Mouse (Mus musculus) kidney, postnatal 10 days (tissue): Measurements from ENCODE around the gene Il31.
"Not testable (repeated sequence)": the region's sequence is repeated elsewhere in the genome, so short reads cannot be mapped to it uniquely, and the experiment has no call there.

Experiments used
- DNase-seq: peaks from one replicate; pipeline ENCODE4 v3.0.0; 2021; ENCODE audit warnings: mixed read lengths

Gene Il31

DNA sequence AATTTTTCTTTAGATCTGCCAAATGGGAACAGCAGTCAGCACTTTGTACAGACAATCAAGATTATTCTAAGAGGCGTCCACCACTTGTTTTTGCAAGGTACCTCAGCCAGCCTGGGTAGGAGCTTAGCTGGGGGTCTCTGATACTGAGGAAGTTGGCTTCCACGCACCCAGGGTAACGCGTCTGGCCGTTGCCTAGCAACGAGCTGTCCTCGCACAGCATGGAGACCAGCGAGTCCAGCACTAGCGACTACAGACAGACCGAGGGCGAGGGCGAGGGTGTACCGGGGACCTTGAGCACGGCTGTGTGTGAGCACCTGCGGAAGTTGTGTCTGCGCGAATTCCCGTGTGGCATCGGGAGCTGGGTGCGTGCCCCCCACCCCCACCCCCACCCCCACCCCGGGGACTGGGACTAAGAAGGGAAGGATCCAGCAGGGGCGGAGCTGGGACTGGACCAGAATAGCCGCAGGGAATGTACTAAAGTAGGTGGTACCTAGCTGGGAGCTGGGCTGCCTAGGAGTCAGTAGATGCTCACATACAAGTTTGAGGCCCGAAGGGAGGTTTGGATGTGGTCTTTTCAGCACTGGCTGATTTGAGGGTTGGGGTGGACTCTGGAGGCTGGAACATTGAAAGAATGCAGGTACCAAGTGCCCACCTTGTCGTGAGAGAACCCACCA, at the start of gene Il31, which contains the start of gene Lrrc43:
Gene Il31 (minus strand): TSS at position 378 of the 674 bp plus-strand sequence.
Gene Lrrc43 (plus strand): TSS at position 194 of the 674 bp plus-strand sequence.
- no peak for DNase-seq

DNA sequence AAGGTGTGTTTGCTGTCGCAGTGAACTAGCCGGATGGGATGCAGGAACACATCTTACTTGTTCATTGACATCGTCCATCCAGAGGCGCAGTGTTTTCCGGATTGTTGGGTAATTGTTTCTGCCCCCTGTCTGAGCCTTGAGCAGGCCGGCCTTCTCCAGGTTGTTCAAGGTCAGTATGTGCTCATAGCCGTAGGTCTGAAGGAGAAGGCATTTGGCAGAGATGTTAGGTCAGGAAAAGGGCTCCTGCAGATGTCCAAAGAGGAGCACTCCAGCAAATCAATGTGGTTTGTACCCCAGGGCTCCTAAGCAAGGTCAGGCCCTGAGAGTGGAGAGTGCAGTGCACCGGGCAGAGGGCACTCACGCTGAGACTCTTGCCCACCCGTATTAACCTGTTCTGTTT, 44.5 kb upstream of the Il31 start:
- DNase-seq = no peak

DNA sequence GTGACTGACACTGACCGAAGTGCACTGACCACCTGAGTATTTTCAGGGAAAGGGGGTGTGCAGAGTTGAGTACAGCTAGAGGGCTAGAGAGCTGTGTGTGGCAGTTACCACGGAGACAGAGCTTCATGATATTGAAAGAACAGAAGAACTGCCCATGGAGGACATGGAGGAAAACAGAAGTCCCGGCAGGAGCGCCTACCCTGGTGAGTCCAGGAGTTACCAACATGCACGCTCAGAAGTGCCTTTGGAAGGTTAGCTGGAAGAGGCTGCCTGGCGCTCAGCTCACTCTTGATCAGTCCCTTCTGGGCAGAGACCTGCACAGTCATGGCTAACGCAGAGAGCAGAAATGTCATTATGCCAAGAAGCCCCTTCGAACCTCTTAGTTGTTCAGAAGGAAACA, 40.8 kb upstream of the Il31 start:
- no peak for DNase-seq

DNA sequence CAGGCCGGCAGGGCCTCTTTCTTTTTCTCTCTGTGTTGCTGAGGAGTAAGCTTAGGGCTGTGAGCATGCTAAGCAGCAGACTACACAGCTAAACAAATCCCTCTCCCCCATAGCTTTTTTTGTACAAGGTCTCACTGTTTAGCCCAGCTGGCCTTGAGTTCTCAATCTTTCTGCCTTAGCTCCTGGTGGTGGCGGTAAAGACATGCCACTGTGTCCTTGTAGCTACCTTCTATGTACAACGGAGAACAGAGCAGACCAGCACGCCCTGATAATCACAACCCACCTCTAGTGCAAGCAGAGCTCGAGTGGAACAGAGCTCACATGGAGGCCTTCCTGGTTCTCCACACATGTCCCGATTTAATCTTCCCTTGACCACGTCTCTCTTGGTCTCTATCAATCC, 39.4 kb upstream of the Il31 start:
- DNase-seq = no peak

DNA sequence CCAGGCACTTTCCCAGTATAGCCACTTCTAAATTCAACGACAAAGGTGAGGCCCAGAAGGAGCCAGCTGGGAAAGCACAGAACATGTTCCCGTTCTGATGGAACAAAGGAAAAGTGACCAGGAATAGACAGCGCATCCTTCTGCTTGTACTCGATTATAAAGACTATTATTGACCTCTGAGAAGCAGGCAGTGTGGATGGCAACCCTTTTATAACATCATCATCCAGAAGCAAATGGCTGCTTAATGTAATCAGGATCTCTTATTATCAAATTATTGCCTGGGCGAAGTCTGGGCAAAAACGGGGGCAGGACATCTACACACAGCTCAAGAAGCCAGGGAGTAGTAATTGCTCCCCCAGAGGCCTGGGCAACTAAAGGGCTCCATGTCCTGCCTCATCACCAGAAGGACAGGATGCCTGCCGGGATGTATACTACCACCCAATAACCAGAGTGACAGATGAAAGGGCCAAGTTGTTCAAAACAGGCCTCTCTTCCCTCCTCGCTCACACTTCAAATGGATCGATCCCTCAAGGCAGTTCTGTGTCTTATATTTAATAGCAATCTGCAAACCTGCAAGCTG, 36.7 kb upstream of the Il31 start:
- no peak for DNase-seq

DNA sequence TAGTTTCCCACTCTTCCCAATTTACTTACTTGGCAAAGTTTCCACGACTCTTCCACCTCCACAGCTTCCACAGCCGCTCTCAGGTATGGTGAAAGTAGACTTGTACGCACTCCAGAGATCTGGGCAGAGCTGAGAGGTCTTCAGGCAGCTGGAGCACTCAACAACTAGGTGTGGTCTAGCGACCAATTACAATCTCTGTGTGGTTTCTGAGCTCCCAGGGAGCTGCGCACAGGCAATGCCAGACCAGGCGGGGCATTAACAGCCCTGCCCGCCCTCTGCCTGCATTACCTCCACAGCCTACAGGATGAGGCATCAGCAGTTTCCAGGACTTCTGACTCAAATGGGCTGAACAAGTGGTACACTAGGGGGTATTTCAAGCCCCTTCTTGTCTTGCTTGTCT, 36.0 kb upstream of the Il31 start, which contains the start of gene Gm49027:
Gene Gm49027 (minus strand): TSS at position 208 of the 400 bp plus-strand sequence.
- no peak for DNase-seq

DNA sequence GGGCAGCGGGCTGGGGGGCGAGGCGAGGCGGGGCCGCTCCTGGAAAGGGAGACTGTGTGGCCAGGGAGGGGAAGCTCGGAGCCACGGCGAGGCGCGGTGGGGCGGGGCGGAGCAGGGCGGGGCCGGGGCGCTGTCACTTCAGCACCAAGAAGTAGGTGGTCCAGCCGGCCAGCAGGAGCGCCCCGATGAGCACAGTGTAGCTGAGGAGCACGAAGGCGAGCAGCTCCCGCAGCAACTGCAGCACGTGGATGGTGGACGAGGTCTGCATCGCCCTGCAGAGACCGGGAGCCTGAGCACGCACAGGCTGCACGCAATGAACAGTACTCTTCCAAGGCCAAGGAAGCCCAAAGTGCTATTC, 35.1 kb upstream of the Il31 start:
- DNase-seq = peak; percentile 92

DNA sequence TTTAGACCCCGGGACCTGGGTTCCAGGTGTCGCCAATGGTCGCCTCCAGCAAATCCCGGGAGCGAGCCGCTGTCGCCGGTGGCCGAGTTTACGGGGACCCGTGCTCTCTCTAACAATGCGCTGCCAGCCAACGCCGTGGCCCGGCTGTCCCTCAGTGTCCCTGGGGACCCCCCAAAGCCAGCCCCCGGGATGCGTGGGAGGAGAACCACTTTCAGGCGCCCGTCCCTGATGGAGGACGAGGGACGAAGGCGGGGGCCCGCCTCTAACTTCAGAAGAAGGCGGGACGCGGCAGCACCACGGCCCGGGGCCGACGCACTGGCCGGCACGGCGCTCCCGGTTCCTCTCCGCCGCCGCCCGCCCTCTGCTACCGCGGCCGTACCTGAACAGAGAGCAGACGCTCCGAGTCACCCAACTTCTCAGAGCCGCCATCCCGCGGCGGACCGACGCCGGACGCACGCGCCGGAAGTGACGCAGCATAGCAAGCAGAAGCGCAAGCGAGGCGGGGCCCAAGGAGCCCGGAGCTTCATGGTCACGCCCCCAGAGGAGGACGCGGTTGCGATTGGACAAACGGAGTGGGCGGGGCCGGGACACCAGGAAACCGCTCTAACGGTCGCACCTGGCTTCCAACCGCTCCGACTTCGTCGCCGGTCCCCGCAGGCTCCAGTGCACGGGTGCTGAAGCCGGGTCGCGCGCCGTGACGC, 34.6 kb upstream of the Il31 start, which contains the start of gene Diablo:
Gene Diablo (minus strand): TSS at position 485 of the 701 bp plus-strand sequence.
- DNase-seq = peak; percentile 99

DNA sequence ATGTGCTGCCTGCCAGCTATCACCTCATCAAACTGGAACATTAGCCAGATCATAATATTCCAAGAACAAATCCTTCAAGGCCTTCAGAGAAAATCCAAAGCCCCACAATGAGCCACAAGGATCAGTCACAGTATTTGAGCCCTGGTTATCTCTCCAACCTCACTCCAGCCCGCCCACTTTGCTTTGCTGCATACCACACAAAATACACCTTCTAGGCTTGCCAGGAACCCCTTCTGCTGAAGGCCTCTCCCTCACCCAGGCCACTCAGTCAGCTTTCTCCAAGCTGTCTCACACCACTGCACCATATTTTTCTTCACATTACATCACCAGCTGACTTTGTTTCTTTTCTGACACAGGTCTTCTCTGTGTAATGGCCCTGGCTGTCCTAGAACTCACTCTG, 32.9 kb upstream of the Il31 start:
- DNase-seq = no peak

DNA sequence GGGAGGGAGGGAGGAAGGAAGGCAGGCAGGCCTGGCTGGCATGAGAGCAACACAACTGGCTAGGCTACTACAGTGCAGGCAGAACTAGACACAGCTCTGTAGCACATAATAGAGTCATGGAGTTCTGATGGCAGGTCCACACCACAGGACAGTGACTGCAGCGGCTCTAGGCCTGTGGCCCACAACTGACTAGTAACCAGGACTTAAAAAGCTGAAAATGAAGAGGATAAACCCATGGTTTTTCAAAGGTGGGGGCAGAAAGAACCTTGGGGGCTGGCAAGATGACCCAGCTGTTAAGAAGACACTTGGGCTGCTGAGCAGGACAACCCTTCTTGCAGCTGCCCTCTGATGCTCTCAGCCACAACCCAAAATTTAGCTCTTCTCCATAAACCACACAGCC, 32.3 kb upstream of the Il31 start:
- no peak for DNase-seq

DNA sequence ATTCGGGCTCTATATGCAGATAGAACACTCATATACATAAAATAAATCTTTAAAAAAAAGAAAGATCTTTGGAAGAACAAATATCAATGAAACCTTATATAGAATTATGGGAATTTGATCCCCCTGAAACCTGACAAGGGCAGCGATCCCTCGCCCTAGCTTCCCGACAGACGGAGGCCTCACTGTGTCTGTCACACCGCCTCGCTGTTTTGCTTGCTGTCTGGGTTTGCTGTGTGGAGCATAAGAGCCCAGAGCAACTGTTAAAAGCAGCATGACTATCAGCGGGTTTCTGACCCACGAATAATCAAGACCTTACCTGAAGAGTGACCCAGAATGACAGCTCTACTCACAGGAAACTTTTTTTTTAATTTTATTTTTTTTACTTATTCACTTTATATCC, 31.4 kb upstream of the Il31 start:
- DNase-seq = no peak

DNA sequence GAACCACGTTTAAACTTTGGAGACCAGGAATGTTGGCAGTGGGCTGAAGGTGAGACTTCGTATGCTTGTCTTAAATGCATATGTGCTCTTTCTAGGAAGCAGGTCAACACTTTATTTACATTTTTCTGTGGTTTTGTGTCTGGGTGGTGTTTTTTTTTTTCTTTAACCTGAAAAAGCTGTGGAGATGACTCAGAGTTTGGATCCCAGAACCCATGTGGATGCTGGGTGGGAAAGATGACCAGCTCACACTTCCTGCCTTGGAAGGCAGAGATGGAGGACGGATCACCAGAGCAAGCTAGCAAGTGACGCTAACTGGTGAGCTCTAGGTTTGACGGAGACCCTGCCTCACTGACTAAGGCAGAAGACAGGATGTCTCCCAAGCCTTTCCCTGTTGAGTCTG, 25.6 kb upstream of the Il31 start:
- no peak for DNase-seq

DNA sequence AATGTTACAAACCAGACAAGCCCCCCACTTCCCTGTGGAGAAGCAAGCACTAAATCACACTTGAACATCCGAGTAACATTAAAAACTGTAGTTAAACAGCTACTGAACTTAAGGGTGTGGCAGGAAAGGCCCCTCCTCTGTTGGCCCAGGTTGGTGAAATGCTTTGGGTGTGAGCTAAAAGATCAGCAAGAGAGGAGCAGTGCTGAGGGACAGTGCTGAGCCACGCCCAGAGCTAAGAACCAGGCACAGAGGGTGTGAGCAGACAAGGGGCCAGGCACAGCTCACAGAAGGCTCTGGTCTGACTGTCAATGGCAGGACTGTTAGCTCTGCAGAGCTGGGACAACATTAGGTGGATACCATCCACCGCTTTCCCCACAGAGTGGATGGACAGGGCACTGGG, 22.8 kb upstream of the Il31 start:
- DNase-seq = no peak

DNA sequence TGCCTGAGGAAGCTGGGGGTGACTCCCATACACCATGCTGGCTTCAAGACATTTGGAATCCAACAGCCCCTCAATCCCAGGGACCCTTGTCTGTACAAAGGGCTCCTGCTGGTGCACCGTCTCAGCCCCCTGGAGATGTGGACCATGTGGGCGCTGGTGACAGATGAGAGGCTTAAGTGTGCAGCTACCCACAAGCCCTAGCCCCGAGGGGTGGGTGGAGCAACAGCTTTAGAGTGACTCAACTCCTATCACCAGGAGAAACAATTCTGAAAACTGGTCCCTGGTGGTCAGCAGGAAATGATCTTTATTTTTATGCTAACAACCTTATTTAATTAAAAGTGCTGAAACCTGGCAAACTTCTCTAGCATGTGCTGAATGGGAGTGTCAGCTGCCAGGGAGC, 22.1 kb upstream of the Il31 start:
- DNase-seq = not testable (repeated sequence)

DNA sequence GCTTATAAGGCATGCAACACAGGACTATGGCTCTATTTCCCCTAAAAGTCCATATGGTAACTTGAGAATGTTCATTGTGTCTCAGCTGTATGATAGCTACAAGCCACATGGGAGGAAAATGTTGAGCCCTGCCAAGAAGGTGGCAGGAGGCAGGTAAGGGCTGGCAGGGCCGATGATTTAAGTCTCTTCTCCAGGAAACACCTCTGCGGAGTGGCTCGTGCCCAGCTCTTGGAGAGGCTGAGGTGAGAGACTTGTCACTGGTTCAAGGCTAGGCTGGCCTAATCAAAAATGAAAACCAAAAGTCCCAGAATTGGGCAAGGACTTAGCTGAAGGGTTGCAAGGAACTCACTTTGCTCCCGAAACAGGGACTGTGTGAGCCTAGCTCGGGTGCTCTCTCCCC, 20.9 kb upstream of the Il31 start, which contains the start of gene B3gnt4:
Gene B3gnt4 (plus strand): TSS at position 301 of the 400 bp plus-strand sequence.
- DNase-seq = no peak

DNA sequence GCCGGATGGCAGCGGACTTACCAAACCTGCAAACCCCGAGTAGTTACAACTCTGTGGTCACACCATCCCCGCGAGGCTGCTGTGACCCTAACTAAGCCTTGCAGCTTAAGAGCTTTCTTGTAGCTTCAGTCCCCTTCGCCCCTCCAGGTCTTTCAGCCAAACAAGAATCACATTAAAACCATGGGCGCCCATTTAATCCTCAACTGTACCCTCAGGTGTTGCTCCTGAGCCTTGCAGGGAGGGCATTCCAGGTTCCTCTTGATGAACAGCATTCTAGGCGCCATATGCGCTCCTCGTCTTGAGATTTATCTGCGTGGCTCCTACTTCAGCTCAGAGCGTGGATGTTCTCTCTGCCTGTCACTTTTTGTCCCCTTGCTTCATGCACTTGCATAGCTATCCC, 19.6 kb upstream of the Il31 start:
- no peak for DNase-seq

DNA sequence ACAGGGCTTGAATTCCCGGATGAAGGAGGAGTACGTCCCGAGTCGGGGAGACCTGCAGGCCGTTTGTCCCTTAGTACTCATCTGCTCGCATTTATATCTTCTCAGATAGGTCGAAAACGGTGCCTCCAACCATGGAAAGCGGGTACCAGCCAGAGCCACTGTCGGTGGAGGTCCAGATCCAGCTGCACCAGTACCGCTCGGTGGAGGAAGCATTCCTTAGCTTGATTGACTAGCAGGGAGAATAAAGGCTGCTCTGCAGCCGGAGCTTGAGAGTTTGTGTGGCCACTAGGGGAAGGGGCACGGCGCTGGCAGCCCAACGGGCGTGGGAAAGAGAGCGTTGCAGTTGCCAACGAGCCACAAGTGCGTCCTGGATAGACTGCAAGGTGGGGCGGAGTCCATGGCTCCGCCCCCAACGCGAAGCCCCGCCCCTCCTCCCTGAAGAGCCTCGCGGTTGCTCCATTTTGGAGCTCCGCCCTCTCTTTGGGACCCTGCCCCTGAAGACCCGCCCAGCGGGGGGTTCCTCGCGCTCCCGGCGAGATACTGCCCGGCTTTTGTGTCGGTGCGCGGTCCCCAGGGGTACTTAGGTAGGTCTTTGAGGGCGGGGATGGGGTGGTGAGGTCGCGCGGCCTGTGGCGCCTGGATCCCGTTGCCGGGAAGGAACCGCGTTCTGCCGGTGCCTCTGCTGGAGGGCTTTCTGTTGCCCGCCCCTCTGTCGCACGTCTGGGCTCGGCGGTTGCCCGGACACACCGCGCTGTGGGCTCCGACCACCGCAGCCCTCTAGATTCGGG, 18.8 kb upstream of the Il31 start:
- DNase-seq = peak; percentile 91

DNA sequence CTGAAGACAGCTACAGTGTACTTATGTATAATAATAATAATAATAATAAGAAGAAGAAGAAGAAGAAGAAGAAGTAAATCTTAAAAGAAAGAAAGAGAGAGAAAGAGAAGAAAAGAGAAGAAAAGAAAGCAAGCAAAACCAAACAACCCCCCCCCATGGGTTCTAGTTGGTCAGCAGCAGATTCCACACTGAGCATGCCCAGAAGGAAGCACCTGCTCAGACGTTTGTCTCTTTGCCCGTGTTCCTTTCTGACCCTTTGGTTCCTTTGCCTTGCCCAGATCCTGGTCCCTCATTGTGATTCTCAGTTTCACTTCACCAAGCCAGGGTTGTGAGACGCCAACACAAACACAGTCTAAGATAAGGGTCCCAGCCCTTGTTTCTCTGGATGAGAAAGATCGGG, 12.7 kb upstream of the Il31 start:
- DNase-seq = no peak

DNA sequence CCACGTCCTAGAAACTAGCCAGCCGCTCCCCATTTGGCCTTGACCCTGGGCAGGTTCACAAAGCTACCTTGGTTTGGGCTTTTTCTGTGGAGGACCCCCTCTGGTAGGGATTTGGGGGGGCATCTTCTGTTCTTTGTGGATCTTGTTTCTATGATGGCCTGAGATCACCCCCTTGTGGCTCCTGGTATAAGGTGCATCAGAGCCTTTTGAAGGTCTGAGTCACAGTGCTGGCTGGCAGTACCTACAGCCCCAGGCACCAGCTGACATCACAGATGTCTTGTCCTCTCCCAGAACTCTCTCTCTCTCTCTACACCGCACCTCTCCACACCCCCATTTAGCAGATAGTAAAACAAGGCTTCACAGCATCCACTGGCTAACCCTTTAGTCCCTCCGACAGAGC, 10.4 kb upstream of the Il31 start:
- peak; percentile 41 for DNase-seq

DNA sequence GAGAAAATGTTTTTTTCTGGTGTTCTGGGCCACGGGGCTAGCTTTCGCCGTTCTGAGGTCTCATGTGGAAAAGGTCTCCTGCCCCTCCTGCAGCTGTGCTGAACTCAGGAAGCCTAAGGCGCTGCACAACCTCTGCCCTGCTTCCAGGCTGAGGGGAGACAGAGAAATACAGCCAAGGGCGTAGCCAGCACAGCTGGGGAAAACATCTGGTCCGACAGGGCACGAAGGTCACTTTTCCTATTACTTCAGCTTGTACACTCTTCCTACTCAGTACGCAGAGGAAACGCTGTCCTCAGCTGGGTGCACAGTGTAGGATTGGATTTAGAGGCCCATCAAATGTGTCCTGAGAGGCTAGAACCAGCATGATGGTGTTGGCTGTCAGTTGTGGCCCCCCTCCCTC, 646 bp upstream of the Il31 start:
- no peak for DNase-seq

DNA sequence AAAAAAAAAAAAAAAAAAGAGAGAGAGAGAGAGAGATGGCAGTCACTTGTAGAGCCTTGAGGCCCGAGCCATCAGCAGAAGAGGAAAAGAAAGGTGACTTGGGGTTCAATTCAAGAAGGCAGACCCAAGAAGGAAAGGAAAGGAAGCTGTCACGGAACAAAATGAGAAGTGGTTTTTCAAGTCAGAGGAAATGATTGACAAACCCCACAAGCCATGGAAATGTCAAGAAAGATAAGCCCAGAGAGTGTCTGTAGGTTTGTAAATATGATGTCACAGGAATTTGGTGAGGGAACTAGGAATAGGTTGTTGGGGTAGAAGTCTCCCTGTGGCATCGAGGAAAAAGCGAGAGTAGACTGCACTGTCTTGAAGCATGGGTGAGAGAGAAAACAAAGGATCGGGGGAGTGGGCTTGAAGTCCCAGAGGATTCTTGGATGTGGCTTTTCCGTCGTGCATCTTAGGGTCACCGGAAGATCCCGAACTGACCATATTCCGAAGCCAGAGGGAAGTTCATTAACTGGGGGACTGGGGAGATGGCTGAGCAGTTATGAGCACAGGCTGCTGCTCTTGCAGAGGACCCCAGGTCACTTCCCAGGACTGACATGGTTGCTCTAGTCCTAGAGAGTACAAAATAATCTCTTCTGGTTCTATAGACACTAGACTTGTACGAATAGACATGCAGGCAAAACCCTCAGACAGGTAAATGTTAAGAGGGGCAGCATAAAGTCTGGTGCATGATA, 1.5 kb downstream of the Il31 start:
- no peak for DNase-seq

DNA sequence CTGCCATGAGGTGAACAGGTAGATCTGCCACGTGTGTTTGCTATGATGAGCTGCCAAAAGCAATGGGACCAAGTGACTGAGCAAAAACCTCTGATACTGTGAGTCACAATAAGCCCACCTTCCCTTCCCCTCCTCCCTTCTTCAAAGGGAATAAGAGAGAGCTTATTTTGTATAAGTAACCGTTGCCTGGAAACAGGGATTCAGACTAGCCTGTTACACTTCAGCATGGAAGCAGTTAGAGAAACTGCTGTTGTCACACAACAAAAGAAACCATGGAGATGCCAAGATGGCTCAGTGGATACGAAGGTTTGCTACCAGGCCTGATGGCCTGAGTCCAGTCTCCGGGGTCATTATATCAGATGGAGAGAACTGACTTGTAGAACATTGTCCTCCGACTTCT, 15.5 kb downstream of the Il31 start:
- DNase-seq = no peak
